Comparison of ENCODE assay signal across 31 mouse cellular contexts in the genomic region with DNA sequence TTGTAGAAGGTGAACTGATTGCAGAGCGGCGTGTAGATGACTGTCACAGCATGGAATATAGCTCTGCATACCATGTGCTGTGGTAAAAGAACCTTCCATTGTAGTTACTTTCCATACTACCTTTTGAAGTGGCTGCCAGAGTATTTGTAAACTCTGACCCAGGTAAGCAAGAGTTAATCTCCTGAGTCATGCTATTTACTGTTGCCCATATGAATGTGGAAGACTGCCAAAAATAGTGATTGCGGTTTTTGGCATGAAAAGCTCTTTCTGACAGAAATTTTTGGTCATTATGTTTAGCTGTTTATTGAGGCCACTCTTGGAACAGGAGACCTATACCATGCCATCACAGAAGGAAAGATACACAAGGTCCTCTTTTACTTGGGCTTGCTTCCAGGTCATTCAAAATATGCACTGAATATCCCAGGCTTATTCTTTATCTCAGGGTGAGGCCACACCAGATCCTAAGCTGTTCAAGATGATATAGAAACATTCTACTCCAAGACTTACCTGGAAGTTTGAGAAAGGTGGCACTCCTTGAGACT.
A peak's percentile ranks its signal among the peaks of the same experiment; 100 is the strongest.
DNase-seq lines count a peak whose midpoint lies in the region; ATAC-seq and TF ChIP-seq lines count a peak whose summit lies in the region.
"Had no signal": no experiment of that assay in that cellular context is flagged by ENCODE, and none has a peak within 500 bp of the region (broad histone marks: within the 10 kb centered on the region; RNA-seq: fewer than 3 reads in every experiment).

No protein-coding gene starts in this region.

- no peak overlapping the region for H3K4me3 ChIP-seq in limb, embryonic 13.5 days
- H3K4me3 ChIP-seq in limb, embryonic 10.5 days, result no peak overlapping the region
- H3K4me3 ChIP-seq in gastrocnemius, adult 2 months, result no peak overlapping the region
- H3K4me3 ChIP-seq: embryonic facial prominence, embryonic 13.5 days; forebrain, embryonic 12.5 days; heart, embryonic 10.5 days; limb, embryonic 15.5 days; liver, embryonic 13.5 days had no signal

- no peak for TF ChIP-seq CTCF in gastrocnemius, adult 2 months (IDR thresholded peaks at IDR 0.05)

- peaks cover 30% of the 10 kb centered on the region for H3K4me1 ChIP-seq in limb, embryonic 13.5 days
- peaks cover 15% of the 10 kb centered on the region for H3K4me1 ChIP-seq in limb, embryonic 10.5 days
- H3K4me1 ChIP-seq: liver, embryonic 13.5 days had no signal

- DNase-seq in limb, embryonic 10.5 days (ENCODE audit: low spot score), result no peak
- DNase-seq in 3134 (ENCODE audit: extremely low read depth, insufficient read length, low spot score), result peak; percentile 49
- peak; percentile 49 for DNase-seq in 416B (ENCODE audit: low read depth)
- peak; percentile 41 for DNase-seq in adipocyte (ENCODE audit: low spot score)
- DNase-seq in layer of hippocampus, postnatal 36 days, result no peak
- no peak for DNase-seq in gastrocnemius, adult 2 months
- no peak for DNase-seq in spleen, postnatal 36 days (ENCODE audit: low spot score in 2 of 2)
- DNase-seq: adrenal gland, adult 8-10 months; cerebellum, adult 11 months; cerebellum, adult 9-11 months; embryo, embryonic 11 days; gastrocnemius, postnatal 25 days; heart, adult 11 months; kidney, adult 9 months; kidney, postnatal 10 days; liver, embryonic 13.5 days; lung, adult 18-20 months; right cerebral cortex, adult 18-20 months; right cerebral cortex, postnatal 4 days; thymus, postnatal 4 days had no signal

- peaks cover 12% of the 10 kb centered on the region for H3K36me3 ChIP-seq in limb, embryonic 13.5 days
- H3K36me3 ChIP-seq in limb, embryonic 10.5 days, result 0 out of 2 replicates have a peak, but pooled peaks cover 2% of the 10 kb centered on the region

- no peak overlapping the region for H3K27ac ChIP-seq in limb, embryonic 13.5 days
- no peak overlapping the region for H3K27ac ChIP-seq in limb, embryonic 10.5 days
- H3K27ac ChIP-seq in gastrocnemius, adult 2 months, result no peak overlapping the region
- H3K27ac ChIP-seq: embryonic facial prominence, embryonic 13.5 days; forebrain, embryonic 12.5 days; heart, embryonic 10.5 days; hindbrain, embryonic 14.5 days; limb, embryonic 15.5 days; liver, embryonic 13.5 days had no signal

- intact Hi-C loops in gastrocnemius, adult 2 months (cut with DNase I), result no loop called here

- no peaks in the 10 kb centered on the region for H3K9me3 ChIP-seq in limb, embryonic 13.5 days
- no peaks in the 10 kb centered on the region for H3K9me3 ChIP-seq in limb, embryonic 10.5 days (replicated peaks)
- H3K9me3 ChIP-seq: embryonic facial prominence, embryonic 13.5 days; forebrain, embryonic 12.5 days; G1E; heart, embryonic 10.5 days; limb, embryonic 15.5 days; liver, embryonic 13.5 days had no signal

- peak; percentile 46; the same call in 1 of the 2 replicates for ATAC-seq in limb, embryonic 13.5 days (ENCODE audit: low FRiP score, low read depth)
- ATAC-seq: activated CD4-positive, CD25-positive, alpha-beta regulatory T cell, adult 4 months; intestine, postnatal 0 days; midbrain, embryonic 16.5 days had no signal

- H3K4me2 ChIP-seq in limb, embryonic 13.5 days (replicated peaks), result no peak overlapping the region
- H3K4me2 ChIP-seq: embryonic facial prominence, embryonic 13.5 days; forebrain, embryonic 12.5 days; hindbrain, embryonic 14.5 days; limb, embryonic 15.5 days; liver, embryonic 13.5 days; midbrain, embryonic 11.5 days had no signal

- H3K9ac ChIP-seq in limb, embryonic 13.5 days, result no peak overlapping the region
- H3K9ac ChIP-seq: embryonic facial prominence, embryonic 13.5 days; forebrain, embryonic 12.5 days; hindbrain, embryonic 14.5 days; limb, embryonic 15.5 days; liver, embryonic 13.5 days had no signal

- no peaks in the 10 kb centered on the region for H3K27me3 ChIP-seq in limb, embryonic 13.5 days
- no peaks in the 10 kb centered on the region for H3K27me3 ChIP-seq in limb, embryonic 10.5 days (ENCODE audit: low read depth, poor library complexity, severe bottlenecking)
- H3K27me3 ChIP-seq: embryonic facial prominence, embryonic 13.5 days; forebrain, embryonic 12.5 days; limb, embryonic 15.5 days; liver, embryonic 13.5 days had no signal

- WGBS in limb, embryonic 13.5 days, result 60% methylated on average over 3 of the region's 3 CpGs
- WGBS in limb, embryonic 10.5 days, result 99% methylated on average over 3 of the region's 3 CpGs

Comparison
In these comparisons a context has a peak if more than half of its experiments do, and no peak if none do; other contexts are left out.
1. DNase-seq: peak in 3134 (single experiment), 416B (single experiment) and adipocyte (single experiment); none in limb, embryonic 10.5 days (single experiment), layer of hippocampus, postnatal 36 days (0 of 2), gastrocnemius, adult 2 months (single experiment) and spleen, postnatal 36 days (0 of 2).